Comparison of ENCODE assay signal across 15 mouse cellular contexts in genomic region chr12:95388185-95388584, GRCm38 (mm10).
DNase-seq lines count a peak whose midpoint lies in the region; ATAC-seq and TF ChIP-seq lines count a peak whose summit lies in the region.
"Had no signal": no experiment of that assay in that cellular context is flagged by ENCODE, and none has a peak within 500 bp of the region (broad histone marks: within the 10 kb centered on the region; RNA-seq: fewer than 3 reads in every experiment).

No protein-coding gene starts in this region.

- H3K4me3 ChIP-seq in gastrocnemius, adult 2 months, result no peak overlapping the region
- H3K4me3 ChIP-seq: heart, embryonic 10.5 days; limb, embryonic 12.5 days; neural tube, embryonic 12.5 days had no signal

- intact Hi-C loops in gastrocnemius, adult 2 months (cut with DNase I), result no loop called here

- peak; percentile 72 for DNase-seq in brain, embryonic 18.5 days (ENCODE audit: low read depth, low spot score)
- peak; percentile 44 to 81 for DNase-seq in frontal cortex, postnatal 36 days (ENCODE audit: low spot score in 2 of 2)
- DNase-seq in layer of hippocampus, postnatal 36 days, result peak; percentile 54 to 61
- DNase-seq in right cerebral cortex, postnatal 10 days (ENCODE audit: low spot score in 2 of 2), result peak; percentile 63 to 76
- no peak for DNase-seq in gastrocnemius, postnatal 10 days
- DNase-seq in gastrocnemius, adult 2 months, result no peak
- DNase-seq: cerebellum, adult 8-10 months; gastrocnemius, postnatal 14 days; liver, postnatal 0 days had no signal

- ATAC-seq in cerebellum, adult (ENCODE audit: insufficient number of reproducible peaks, low FRiP score, low TSS enrichment), result no peak
- ATAC-seq: activated CD4-positive, CD25-positive, alpha-beta regulatory T cell, adult 4 months; inflammation-experienced regulatory T-cells, adult 6 months; liver, postnatal 0 days had no signal

- no peak for TF ChIP-seq CTCF in gastrocnemius, adult 2 months (IDR thresholded peaks at IDR 0.05)

- H3K27ac ChIP-seq in gastrocnemius, adult 2 months, result no peak overlapping the region
- H3K27ac ChIP-seq: heart, embryonic 10.5 days; limb, embryonic 12.5 days; neural tube, embryonic 12.5 days had no signal

Comparison
In these comparisons a context has a peak if more than half of its experiments do, and no peak if none do; other contexts are left out.
1. DNase-seq: peak in brain, embryonic 18.5 days (single experiment), frontal cortex, postnatal 36 days (2 of 2), layer of hippocampus, postnatal 36 days (2 of 2) and right cerebral cortex, postnatal 10 days (2 of 2); none in gastrocnemius, postnatal 10 days (single experiment) and gastrocnemius, adult 2 months (single experiment).